Mouse (Mus musculus) CH12.LX (cell line): Measurements from ENCODE around the gene Stard7. TPM values are rescaled to one million over a fixed set of nuclear protein-coding genes. Genes with fewer than 3 reads are reported as not detected.

Source experiments
- DNase-seq: peaks from one replicate; pipeline ENCODE4 v3.0.0-alpha.2; 2013; ENCODE audit errors: extremely low read depth
- H3K27ac ChIP-seq: 2 replicates; pipeline ENCODE4 v1.5.1; 2012; ENCODE audit warnings: low read depth, mild to moderate bottlenecking, control low read depth, moderate library complexity; ENCODE audit not compliant: insufficient read depth
- H3K27me3 ChIP-seq: replicated peaks from 2 replicates; pipeline ENCODE3; 2012; ENCODE audit warnings: inconsistent platforms
- H3K36me3 ChIP-seq, 2 experiments: replicated peaks in 1 of 2; 2 replicates each; pipeline versions ENCODE3 to v1.6.1; 2012; ENCODE audit warnings: inconsistent platforms in 1 of 2, low read length in 1 of 2, mild to moderate bottlenecking in 1 of 2, mixed read lengths in 1 of 2, moderate library complexity in 1 of 2; ENCODE audit not compliant: control insufficient read depth in 1 of 2, insufficient read depth in 1 of 2
- H3K4me1 ChIP-seq, 2 experiments: 2 replicates each; pipeline ENCODE4 v1.6.1; 2012; ENCODE audit warnings: inconsistent platforms in 1 of 2, moderate library complexity in 1 of 2; ENCODE audit not compliant: insufficient read depth in 2 of 2, control insufficient read depth in 1 of 2
- H3K4me2 ChIP-seq: 2 replicates; pipeline ENCODE4 v1.6.1; 2012; ENCODE audit warnings: low read depth, mild to moderate bottlenecking, control low read depth; ENCODE audit not compliant: poor library complexity, insufficient read depth, severe bottlenecking
- H3K4me3 ChIP-seq, 3 experiments: fragments of 150-350 bp in 1 of 3; sonication (generic) in 1 of 3; replicated peaks in 1 of 3; 2 replicates each; pipeline versions ENCODE3 to v1.5.1; 2011 to 2012; ENCODE audit warnings: low read depth in 2 of 3, low read length in 2 of 3, mild to moderate bottlenecking in 2 of 3, moderate library complexity in 2 of 3, control low read depth in 1 of 3, improper control_type of control experiment in 1 of 3, inconsistent platforms in 1 of 3, mixed read lengths in 1 of 3; ENCODE audit not compliant: poor library complexity in 1 of 3
- H3K79me2 ChIP-seq: replicated peaks from 2 replicates; pipeline ENCODE4 v1.6.1; 2012; ENCODE audit warnings: mild to moderate bottlenecking, moderate library complexity; ENCODE audit not compliant: control insufficient read depth, poor library complexity, insufficient read depth, severe bottlenecking; ENCODE audit errors: extremely low read depth
- H3K9ac ChIP-seq: 2 replicates; pipeline ENCODE4 v1.6.1; 2012; ENCODE audit warnings: low read depth, mild to moderate bottlenecking, control low read depth, moderate library complexity; ENCODE audit not compliant: insufficient read depth
- H3K9me3 ChIP-seq: replicated peaks from 2 replicates; pipeline ENCODE3; 2012; ENCODE audit warnings: low read length, inconsistent platforms, mixed read lengths
- CHD2 ChIP-seq: IDR thresholded peaks from 2 replicates; pipeline ENCODE4 v1.6.1; 2011; ENCODE audit warnings: low read length, improper control_type of control experiment
- E2F4 ChIP-seq: IDR thresholded peaks from 2 replicates; pipeline ENCODE4 v1.6.1; 2011; ENCODE audit warnings: low read depth, low read length, improper control_type of control experiment; ENCODE audit not compliant: insufficient replicate concordance
- ELF1 ChIP-seq: IDR thresholded peaks from 2 replicates; pipeline ENCODE4 v1.6.1; 2014; ENCODE audit warnings: low read depth, mild to moderate bottlenecking, inconsistent platforms, low read length, improper control_type of control experiment
- GABPA ChIP-seq: IDR thresholded peaks from 2 replicates; pipeline ENCODE4 v1.6.1; 2012; ENCODE audit warnings: low read depth, low read length, improper control_type of control experiment, inconsistent platforms; ENCODE audit not compliant: insufficient replicate concordance
- HCFC1 ChIP-seq: IDR thresholded peaks from 2 replicates; pipeline ENCODE4 v1.6.1; 2012; ENCODE audit warnings: low read depth, mild to moderate bottlenecking, inconsistent platforms, low read length, improper control_type of control experiment
- JUN ChIP-seq: IDR thresholded peaks from 2 replicates; pipeline ENCODE4 v1.6.1; 2011; ENCODE audit warnings: low read depth, mild to moderate bottlenecking, low read length, improper control_type of control experiment, moderate library complexity; ENCODE audit not compliant: insufficient read depth
- JUND ChIP-seq: conservative IDR thresholded peaks from 2 replicates; pipeline ENCODE4 v1.6.1; 2011; ENCODE audit warnings: low read depth, low read length, improper control_type of control experiment
- MAX ChIP-seq: IDR thresholded peaks from 2 replicates; pipeline ENCODE4 v1.6.1; 2011; ENCODE audit warnings: low read length, improper control_type of control experiment
- MEF2A ChIP-seq: IDR thresholded peaks from 2 replicates; pipeline ENCODE4 v1.6.1; 2014; ENCODE audit warnings: low read depth, mild to moderate bottlenecking, inconsistent platforms, low read length, improper control_type of control experiment, borderline replicate concordance
- NELFE ChIP-seq: IDR thresholded peaks from 2 replicates; pipeline ENCODE4 v1.6.1; 2011; ENCODE audit warnings: low read depth, low read length, improper control_type of control experiment
- POLR2AphosphoS2 ChIP-seq: IDR thresholded peaks from 2 replicates; pipeline ENCODE4 v1.6.1; 2011; ENCODE audit warnings: low read depth, low read length, improper control_type of control experiment
- RAD21 ChIP-seq: IDR thresholded peaks from 2 replicates; pipeline ENCODE4 v1.6.1; 2011; ENCODE audit warnings: low read depth, mild to moderate bottlenecking, low read length, improper control_type of control experiment, moderate library complexity
- UBTF ChIP-seq: IDR thresholded peaks from 2 replicates; pipeline ENCODE4 v1.6.1; 2012; ENCODE audit warnings: low read depth, mild to moderate bottlenecking, inconsistent platforms, low read length, improper control_type of control experiment, moderate library complexity
- ZKSCAN1 ChIP-seq: IDR thresholded peaks from 2 replicates; pipeline ENCODE4 v1.6.1; 2012; ENCODE audit warnings: low read depth, inconsistent platforms, low read length, improper control_type of control experiment, borderline replicate concordance
- ZMIZ1 ChIP-seq: IDR thresholded peaks from 2 replicates; pipeline ENCODE4 v1.6.1; 2012; ENCODE audit warnings: low read depth, mild to moderate bottlenecking, inconsistent platforms, low read length, improper control_type of control experiment
- dilution Hi-C: fragments of 300-500 bp; cut with MboI; formaldehyde crosslinking; loops from 2 replicates; pipeline ENCODE4 v1.14.3; 2020; ENCODE audit warnings: low sequenced_read_pairs; ENCODE audit not compliant: extremely low pct_unique_long_range_greater_than_20kb, extremely low pct_ligation_motif_present
- in situ Hi-C: fragments of 300-500 bp; cut with MboI; formaldehyde crosslinking; loops from 3 replicates; pipeline ENCODE4 v1.14.3; 2019; ENCODE audit warnings: low sequenced_read_pairs, low pct_ligation_motif_present, low pct_unique_long_range_greater_than_20kb, mixed read lengths
- polyA plus RNA-seq: library from polyadenylated mRNA; unstranded; fragments of >175 nt; gene quantifications from 2 replicates; pipeline ENCODE4 v1.2.1, GENCODE M21; 2012; ENCODE audit warnings: low read depth; ENCODE audit not compliant: insufficient read length
- total RNA-seq, 2 experiments: library from RNA; depleted of rRNA; stranded (reverse); fragments of 300-350 nt in 1 of 2; fragments of >200 nt in 1 of 2; gene quantifications; 2 replicates each; pipeline ENCODE4 v1.2.3; 2012 to 2014

The Stard7 gene
- total and polyA plus RNA-seq, 3 experiments: 69.0 to 122 (median 80.6) TPM

DNA sequence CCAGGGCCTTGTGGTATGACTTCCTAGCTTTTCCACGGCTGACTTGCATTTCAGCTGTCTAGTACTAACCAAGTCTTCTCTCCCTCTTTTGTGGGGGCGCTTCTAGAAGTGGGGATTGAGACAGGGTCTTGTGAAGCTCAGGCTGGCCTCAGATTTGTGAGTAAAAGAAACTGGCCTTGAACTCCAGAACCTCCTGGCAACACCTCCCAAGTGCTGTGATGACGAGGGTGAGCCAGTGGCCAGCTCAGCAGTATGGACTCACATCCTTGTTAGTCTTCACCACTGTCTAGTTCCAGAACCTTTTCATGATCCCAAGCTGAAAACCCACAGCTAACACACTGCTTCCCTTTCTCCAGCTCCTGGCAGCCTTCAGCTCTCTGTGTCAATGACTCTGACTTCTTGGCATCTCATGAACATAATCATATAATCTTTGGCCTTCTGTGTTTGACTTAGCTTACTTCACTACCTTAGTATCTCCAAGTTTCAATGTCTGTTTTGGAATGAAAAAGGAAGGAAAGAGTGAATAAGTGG is 15.3 kb upstream of the Stard7 start:
- dilution Hi-C loops: no loop called here
- Histone ChIP-seq H3K4me2 (no peak overlapping the region), H3K9ac (no peak overlapping the region), H3K9me3 (no peaks in the 10 kb centered on the region), H3K27me3 (no peaks in the 10 kb centered on the region), H3K36me3 (peaks cover 37 to 85% of the 10 kb centered on the region in 2 experiments), H3K4me1 (peaks cover 0 to 8% of the 10 kb centered on the region in 2 experiments; a peak in 1 of 4 replicates), H3K4me3 (no peak overlapping the region), H3K27ac (no peak overlapping the region), H3K79me2 (no peaks in the 10 kb centered on the region; the same call in 1 of the 2 replicates)
- no peak for TF ChIP-seq CHD2
- TF ChIP-seq JUN: no peak
- no peak for TF ChIP-seq MEF2A
- no peak for TF ChIP-seq NELFE
- no peak for TF ChIP-seq MAX
- no peak for TF ChIP-seq JUND
- TF ChIP-seq GABPA: no peak
- TF ChIP-seq RAD21: no peak
- no peak for TF ChIP-seq ELF1
- no peak for TF ChIP-seq POLR2AphosphoS2
- no peak for TF ChIP-seq ZMIZ1
- TF ChIP-seq E2F4: no peak
- no peak for TF ChIP-seq ZKSCAN1
- no peak for TF ChIP-seq HCFC1
- in situ Hi-C loops: no loop called here
- DNase-seq: no peak

GRCm38 (mm10) chr2:127255294-127255693 is 14.7 kb upstream of the Stard7 start:
- peaks cover 0 to 4% of the 10 kb centered on the region in 2 experiments; a peak in 1 of 4 replicates for H3K4me1 ChIP-seq

More at GRCm38 (mm10) chr2:127255294-127255693, 14.7 kb upstream of the Stard7 start:
- Histone ChIP-seq H3K79me2 (no peaks in the 10 kb centered on the region; the same call in 1 of the 2 replicates), H3K4me2 (no peak overlapping the region), H3K27ac (no peak overlapping the region), H3K27me3 (no peaks in the 10 kb centered on the region), H3K36me3 (peaks cover 38 to 88% of the 10 kb centered on the region in 2 experiments), H3K9ac (no peak overlapping the region), H3K9me3 (no peaks in the 10 kb centered on the region), H3K4me3 (no peak overlapping the region)
- in situ Hi-C loops (no loop called here), dilution Hi-C loops (no loop called here)
- no peak for DNase-seq
- no peak for TF ChIP-seq JUN
- no peak for TF ChIP-seq POLR2AphosphoS2
- no peak for TF ChIP-seq UBTF
